ENCODE assay signal across 27 mouse cellular contexts in genomic region chr7:110269777-110270176, GRCm38 (mm10). TPM values are rescaled to one million over a fixed set of nuclear protein-coding genes. Genes with fewer than 3 reads are reported as not detected.
A peak's percentile ranks its signal among the peaks of the same experiment; 100 is the strongest.
DNase-seq lines count a peak whose midpoint lies in the region; ATAC-seq lines count a peak whose summit lies in the region.
"Had no signal": no experiment of that assay in that cellular context is flagged by ENCODE, and none has a peak within 500 bp of the region (broad histone marks: within the 10 kb centered on the region; RNA-seq: fewer than 3 reads in every experiment).

No protein-coding gene starts in this region.

- 0 out of 2 replicates have a peak overlapping the region, but pooled peaks have one; percentile 24 for H3K27ac ChIP-seq in heart, embryonic 15.5 days
- H3K27ac ChIP-seq in heart, embryonic 12.5 days (ENCODE audit: poor library complexity, severe bottlenecking): no peak overlapping the region
- peak overlapping the region; percentile 10; the same call in 1 of the 2 replicates for H3K27ac ChIP-seq in liver, embryonic 12.5 days
- H3K27ac ChIP-seq: embryonic facial prominence, embryonic 10.5 days; embryonic facial prominence, embryonic 15.5 days; forebrain, embryonic 12.5 days; heart, embryonic 10.5 days; kidney, postnatal 0 days; liver, embryonic 13.5 days; midbrain, embryonic 12.5 days; neural tube, embryonic 12.5 days had no signal

- WGBS in heart, embryonic 15.5 days: 76% methylated on average over 14 of the region's 14 CpGs
- 75% methylated on average over 14 of the region's 14 CpGs for WGBS in heart, embryonic 12.5 days
- 79% methylated on average over 14 of the region's 14 CpGs for WGBS in liver, embryonic 12.5 days (ENCODE audit: insufficient replicate concordance)

- peaks cover 10% of the 10 kb centered on the region; the same call in 1 of the 2 replicates for H3K4me1 ChIP-seq in heart, embryonic 15.5 days (replicated peaks)
- peaks cover 16% of the 10 kb centered on the region for H3K4me1 ChIP-seq in heart, embryonic 12.5 days (replicated peaks)
- peaks cover 31% of the 10 kb centered on the region for H3K4me1 ChIP-seq in liver, embryonic 12.5 days
- H3K4me1 ChIP-seq: forebrain, embryonic 12.5 days; heart, embryonic 10.5 days; midbrain, embryonic 12.5 days; neural tube, embryonic 12.5 days had no signal

- no peak overlapping the region for H3K4me2 ChIP-seq in heart, embryonic 15.5 days
- no peak overlapping the region for H3K4me2 ChIP-seq in heart, embryonic 12.5 days
- no peak overlapping the region for H3K4me2 ChIP-seq in liver, embryonic 12.5 days
- H3K4me2 ChIP-seq: embryonic facial prominence, embryonic 15.5 days; forebrain, embryonic 12.5 days; liver, embryonic 13.5 days; midbrain, embryonic 12.5 days; neural tube, embryonic 12.5 days had no signal

- no peaks in the 10 kb centered on the region for H3K27me3 ChIP-seq in heart, embryonic 15.5 days
- H3K27me3 ChIP-seq in heart, embryonic 12.5 days (replicated peaks): no peaks in the 10 kb centered on the region
- no peaks in the 10 kb centered on the region for H3K27me3 ChIP-seq in liver, embryonic 12.5 days (replicated peaks)
- H3K27me3 ChIP-seq: embryonic facial prominence, embryonic 15.5 days; forebrain, embryonic 12.5 days; liver, embryonic 13.5 days; midbrain, embryonic 12.5 days; neural tube, embryonic 12.5 days had no signal

- no peaks in the 10 kb centered on the region for H3K9me3 ChIP-seq in heart, embryonic 15.5 days (replicated peaks)
- H3K9me3 ChIP-seq in heart, embryonic 12.5 days (replicated peaks): no peaks in the 10 kb centered on the region
- H3K9me3 ChIP-seq in liver, embryonic 12.5 days (replicated peaks): no peaks in the 10 kb centered on the region
- H3K9me3 ChIP-seq: embryonic facial prominence, embryonic 10.5 days; embryonic facial prominence, embryonic 15.5 days; forebrain, embryonic 12.5 days; heart, embryonic 10.5 days; liver, embryonic 13.5 days; midbrain, embryonic 12.5 days; neural tube, embryonic 12.5 days had no signal

- ATAC-seq in heart, embryonic 15.5 days (replicated peaks; ENCODE audit: insufficient number of reproducible peaks, insufficient read depth, low FRiP score, low read depth): no peak
- no peak for ATAC-seq in heart, embryonic 12.5 days (ENCODE audit: insufficient number of reproducible peaks, low FRiP score)
- ATAC-seq in liver, embryonic 12.5 days: no peak
- ATAC-seq: intestine, embryonic 16.5 days had no signal

- DNase-seq in liver: no peak
- DNase-seq in right cerebral cortex, postnatal 4 days: peak; percentile 53
- DNase-seq in right cerebral cortex, postnatal 25 days: no peak
- no peak for DNase-seq in adrenal gland, postnatal 14 days
- DNase-seq: adrenal gland, postnatal 25 days; cerebellum, adult 8-10 months; cerebellum, postnatal 25 days; gastrocnemius, postnatal 14 days; heart, postnatal 14 days; kidney, adult 8-10 months; kidney, postnatal 4 days; liver, embryonic 13.5 days; lung, adult 2 months; lung, postnatal 10 days; thymus, postnatal 4 days had no signal

- no peak overlapping the region for H3K9ac ChIP-seq in heart, embryonic 15.5 days
- H3K9ac ChIP-seq in heart, embryonic 12.5 days: no peak overlapping the region
- H3K9ac ChIP-seq in liver, embryonic 12.5 days: no peak overlapping the region
- H3K9ac ChIP-seq: embryonic facial prominence, embryonic 15.5 days; forebrain, embryonic 12.5 days; liver, embryonic 13.5 days; midbrain, embryonic 12.5 days; neural tube, embryonic 12.5 days had no signal

- H3K36me3 ChIP-seq in heart, embryonic 15.5 days: peaks cover 25% of the 10 kb centered on the region
- peaks cover 41% of the 10 kb centered on the region for H3K36me3 ChIP-seq in heart, embryonic 12.5 days
- H3K36me3 ChIP-seq in liver, embryonic 12.5 days: peaks cover 38% of the 10 kb centered on the region

- no peak overlapping the region for H3K4me3 ChIP-seq in heart, embryonic 15.5 days
- no peak overlapping the region for H3K4me3 ChIP-seq in heart, embryonic 12.5 days
- H3K4me3 ChIP-seq in liver, embryonic 12.5 days: no peak overlapping the region
- H3K4me3 ChIP-seq: embryonic facial prominence, embryonic 10.5 days; embryonic facial prominence, embryonic 15.5 days; forebrain, embryonic 12.5 days; heart, embryonic 10.5 days; liver, embryonic 13.5 days; midbrain, embryonic 12.5 days; myocyte; neural tube, embryonic 12.5 days had no signal

RNA-seq across cellular contexts. Expression of gene Swap70, which starts 48.3 kb away (rescaled TPM):
- polyA plus RNA-seq in heart, embryonic 15.5 days (2015; fragmentation: Nextera tagmentation; extraction: Ambion mirVana): 18.6 and 24.0 TPM in 2 replicates
- polyA plus RNA-seq in heart, embryonic 12.5 days (2016; fragmentation: Nextera tagmentation; extraction: Ambion mirVana): 22.6 and 23.1 TPM in 2 replicates
- polyA plus RNA-seq in liver, embryonic 12.5 days (2016; fragmentation: Nextera tagmentation; extraction: Ambion mirVana): 17.4 and 17.7 TPM in 2 replicates
- total RNA-seq in adrenal gland, postnatal 14 days (2021): 17.2 and 28.1 TPM in 2 replicates
